Mouse (Mus musculus): Measurements from ENCODE around the gene Cd151. TPM values are rescaled to one million over a fixed set of nuclear protein-coding genes. Genes with fewer than 3 reads are reported as not detected.

Cd151 gene
- total RNA-seq, 2 experiments from 2014 or later, result 20.1 to 30.7 TPM

Other genes with a start within 250 kb of the Cd151 start
- 80.1 and 114 TPM in 2 replicates for gene Phrf1, start 238.6 kb upstream of the Cd151 start, total RNA-seq (2015; ENCODE audit: low replicate concordance)
- 63.5 and 90.0 TPM in 2 replicates for gene Phrf1, start 238.6 kb upstream of the Cd151 start, total RNA-seq (2017; ENCODE audit: low replicate concordance)
- gene Irf7, start 200.9 kb upstream of the Cd151 start, total RNA-seq (2015; ENCODE audit: low replicate concordance), result 52.8 and 81.4 TPM in 2 replicates
- 68.6 and 76.5 TPM in 2 replicates for gene Irf7, start 200.9 kb upstream of the Cd151 start, total RNA-seq (2017; ENCODE audit: low replicate concordance)
- gene Cdhr5, start 190.6 kb upstream of the Cd151 start, total RNA-seq (2015; ENCODE audit: low replicate concordance), result not detected in 2 replicates
- not detected in 2 replicates for gene Cdhr5, start 190.6 kb upstream of the Cd151 start, total RNA-seq (2017; ENCODE audit: low replicate concordance)
- not detected in 2 replicates for gene Sct, start 188.3 kb upstream of the Cd151 start, total RNA-seq (2015; ENCODE audit: low replicate concordance)
- gene Sct, start 188.3 kb upstream of the Cd151 start, total RNA-seq (2017; ENCODE audit: low replicate concordance), result not detected in 2 replicates
- gene Drd4, start 175.4 kb upstream of the Cd151 start, total RNA-seq (2015; ENCODE audit: low replicate concordance), result not detected in 2 replicates
- gene Drd4, start 175.4 kb upstream of the Cd151 start, total RNA-seq (2017; ENCODE audit: low replicate concordance), result not detected in 2 replicates
- 46.5 and 55.8 TPM in 2 replicates for gene Deaf1, start 139.7 kb upstream of the Cd151 start, total RNA-seq (2015; ENCODE audit: low replicate concordance)
- gene Deaf1, start 139.7 kb upstream of the Cd151 start, total RNA-seq (2017; ENCODE audit: low replicate concordance), result 26.2 and 40.8 TPM in 2 replicates
- 13.4 and 26.7 TPM in 2 replicates for gene Tmem80, start 139.7 kb upstream of the Cd151 start, total RNA-seq (2015; ENCODE audit: low replicate concordance)
- 8.3 and 8.6 TPM in 2 replicates for gene Tmem80, start 139.7 kb upstream of the Cd151 start, total RNA-seq (2017; ENCODE audit: low replicate concordance)
- gene Eps8l2, start 128.5 kb upstream of the Cd151 start, total RNA-seq (2015; ENCODE audit: low replicate concordance), result not detected in 2 replicates
- gene Eps8l2, start 128.5 kb upstream of the Cd151 start, total RNA-seq (2017; ENCODE audit: low replicate concordance), result 1.4 TPM in 1 of 2 replicates, not detected in the other
- gene Taldo1, start 75.2 kb upstream of the Cd151 start, total RNA-seq (2015; ENCODE audit: low replicate concordance), result 108 and 138 TPM in 2 replicates
- 354 and 496 TPM in 2 replicates for gene Taldo1, start 75.2 kb upstream of the Cd151 start, total RNA-seq (2017; ENCODE audit: low replicate concordance)
- gene Gatd1, start 53.3 kb upstream of the Cd151 start, total RNA-seq (2015; ENCODE audit: low replicate concordance), result 3.4 and 14.4 TPM in 2 replicates
- 4.4 and 9.2 TPM in 2 replicates for gene Gatd1, start 53.3 kb upstream of the Cd151 start, total RNA-seq (2017; ENCODE audit: low replicate concordance)
- not detected in 2 replicates for gene Cend1, start 37.9 kb upstream of the Cd151 start, total RNA-seq (2015; ENCODE audit: low replicate concordance)
- gene Cend1, start 37.9 kb upstream of the Cd151 start, total RNA-seq (2017; ENCODE audit: low replicate concordance), result not detected in 2 replicates
- 28.5 and 37.3 TPM in 2 replicates for gene Slc25a22, start 29.5 kb upstream of the Cd151 start, total RNA-seq (2015; ENCODE audit: low replicate concordance)
- gene Slc25a22, start 29.5 kb upstream of the Cd151 start, total RNA-seq (2017; ENCODE audit: low replicate concordance), result 1.4 and 7.1 TPM in 2 replicates
- 34.2 and 34.4 TPM in 2 replicates for gene Pidd1, start 23.4 kb upstream of the Cd151 start, total RNA-seq (2015; ENCODE audit: low replicate concordance)
- 14.0 and 19.1 TPM in 2 replicates for gene Pidd1, start 23.4 kb upstream of the Cd151 start, total RNA-seq (2017; ENCODE audit: low replicate concordance)
- 970 and 1,246 TPM in 2 replicates for gene Rplp2, start 20.0 kb upstream of the Cd151 start, total RNA-seq (2015; ENCODE audit: low replicate concordance)
- gene Rplp2, start 20.0 kb upstream of the Cd151 start, total RNA-seq (2017; ENCODE audit: low replicate concordance), result 1,462 and 2,252 TPM in 2 replicates
- gene Pnpla2, start 12.2 kb upstream of the Cd151 start, total RNA-seq (2015; ENCODE audit: low replicate concordance), result 14.7 and 19.8 TPM in 2 replicates
- 4.2 and 8.3 TPM in 2 replicates for gene Pnpla2, start 12.2 kb upstream of the Cd151 start, total RNA-seq (2017; ENCODE audit: low replicate concordance)
- gene Cracr2b, start 6.3 kb upstream of the Cd151 start, total RNA-seq (2015; ENCODE audit: low replicate concordance), result not detected in 2 replicates
- gene Cracr2b, start 6.3 kb upstream of the Cd151 start, total RNA-seq (2017; ENCODE audit: low replicate concordance), result 3.3 TPM in 1 of 2 replicates, not detected in the other
- gene Polr2l, start 7.7 kb downstream of the Cd151 start, total RNA-seq (2015; ENCODE audit: low replicate concordance), result 6.7 and 15.5 TPM in 2 replicates
- gene Polr2l, start 7.7 kb downstream of the Cd151 start, total RNA-seq (2017; ENCODE audit: low replicate concordance), result 14.4 and 14.9 TPM in 2 replicates
- gene Tspan4, start 7.8 kb downstream of the Cd151 start, total RNA-seq (2015; ENCODE audit: low replicate concordance), result 1.8 and 3.8 TPM in 2 replicates
- 2.2 and 8.0 TPM in 2 replicates for gene Tspan4, start 7.8 kb downstream of the Cd151 start, total RNA-seq (2017; ENCODE audit: low replicate concordance)
- gene Chid1, start 72.5 kb downstream of the Cd151 start, total RNA-seq (2015; ENCODE audit: low replicate concordance), result 4.6 and 6.8 TPM in 2 replicates
- 6.8 and 10.8 TPM in 2 replicates for gene Chid1, start 72.5 kb downstream of the Cd151 start, total RNA-seq (2017; ENCODE audit: low replicate concordance)
- 71.7 and 96.2 TPM in 2 replicates for gene Ap2a2, start 94.8 kb downstream of the Cd151 start, total RNA-seq (2015; ENCODE audit: low replicate concordance)
- gene Ap2a2, start 94.8 kb downstream of the Cd151 start, total RNA-seq (2017; ENCODE audit: low replicate concordance), result 108 and 150 TPM in 2 replicates
- gene Muc6, start 187.9 kb downstream of the Cd151 start, total RNA-seq (2015; ENCODE audit: low replicate concordance), result not detected in 2 replicates
- gene Muc6, start 187.9 kb downstream of the Cd151 start, total RNA-seq (2017; ENCODE audit: low replicate concordance), result under 0.01 TPM in 1 of 2 replicates, not detected in the other
- gene Muc2, start 222.9 kb downstream of the Cd151 start, total RNA-seq (2015; ENCODE audit: low replicate concordance), result 9.4 and 93.1 TPM in 2 replicates
- 2.0 TPM in 1 of 2 replicates, not detected in the other for gene Muc2, start 222.9 kb downstream of the Cd151 start, total RNA-seq (2017; ENCODE audit: low replicate concordance)

All from erythroid progenitor cell, adult 5-6 weeks (primary cell).